ENCODE assay signal across 8 mouse cellular contexts in genomic region chr1:52596982-52597646, GRCm38 (mm10). TPM values are rescaled to one million over a fixed set of nuclear protein-coding genes. Genes with fewer than 3 reads are reported as not detected.
DNase-seq lines count a peak whose midpoint lies in the region; ATAC-seq and TF ChIP-seq lines count a peak whose summit lies in the region.

No protein-coding gene starts in this region.

- no peak for TF ChIP-seq POLR2A in heart, adult 2 months (IDR thresholded peaks at IDR 0.05; ENCODE audit: insufficient read depth, low read depth, low read length)

- H3K27ac ChIP-seq in heart, adult 2 months, result no peak overlapping the region
- peak overlapping the region; percentile 57 for H3K27ac ChIP-seq in forebrain, embryonic 16.5 days (ENCODE audit: low read length)
- H3K27ac ChIP-seq in intestine, embryonic 16.5 days (ENCODE audit: low read length), result no peak overlapping the region
- peak overlapping the region; percentile 13; the same call in 1 of the 2 replicates for H3K27ac ChIP-seq in stomach, embryonic 14.5 days (ENCODE audit: low read length)

- peak; percentile 31 to 51 for DNase-seq in heart, adult 2 months
- DNase-seq in heart, postnatal 36 days, result no peak
- DNase-seq in adipocyte (ENCODE audit: low spot score), result peak; percentile 26
- peak; percentile 18 for DNase-seq in lung, postnatal 14 days

- no peaks in the 10 kb centered on the region for H3K27me3 ChIP-seq in heart, adult 2 months (ENCODE audit: control insufficient read depth, insufficient read depth, low read length)
- H3K27me3 ChIP-seq in forebrain, embryonic 16.5 days (replicated peaks; ENCODE audit: control insufficient read depth, insufficient read depth, low read length), result no peaks in the 10 kb centered on the region
- no peaks in the 10 kb centered on the region for H3K27me3 ChIP-seq in intestine, embryonic 16.5 days (replicated peaks; ENCODE audit: control insufficient read depth, insufficient read depth, low read length)
- H3K27me3 ChIP-seq in stomach, embryonic 14.5 days (ENCODE audit: control insufficient read depth, insufficient read depth, low read length), result no peaks in the 10 kb centered on the region

- TF ChIP-seq EP300 in heart, adult 2 months (IDR thresholded peaks at IDR 0.05; ENCODE audit: insufficient read depth, low read depth, low read length), result no peak

- no peaks in the 10 kb centered on the region for H3K4me1 ChIP-seq in heart, adult 2 months (ENCODE audit: control insufficient read depth, insufficient read depth, low read length)
- H3K4me1 ChIP-seq in forebrain, embryonic 16.5 days (replicated peaks; ENCODE audit: control insufficient read depth, insufficient read depth, low read length), result peaks cover 10% of the 10 kb centered on the region
- H3K4me1 ChIP-seq in intestine, embryonic 16.5 days (ENCODE audit: control insufficient read depth, insufficient read depth, low read length), result no peaks in the 10 kb centered on the region
- peaks cover 5% of the 10 kb centered on the region; the same call in 1 of the 2 replicates for H3K4me1 ChIP-seq in stomach, embryonic 14.5 days (ENCODE audit: control insufficient read depth, insufficient read depth, low read length)

- peak; percentile 99 for ATAC-seq in forebrain, embryonic 16.5 days
- ATAC-seq in intestine, embryonic 16.5 days, result peak; percentile 63
- ATAC-seq in stomach, embryonic 14.5 days (ENCODE audit: insufficient number of reproducible peaks, insufficient read depth, low FRiP score, low read depth), result peak; percentile 81; the same call in 1 of the 2 replicates
- ATAC-seq in activated CD4-positive, CD25-positive, alpha-beta regulatory T cell, adult 4 months, result no peak

- H3K4me2 ChIP-seq in forebrain, embryonic 16.5 days (ENCODE audit: low read length), result peak overlapping the region; percentile 51
- H3K4me2 ChIP-seq in intestine, embryonic 16.5 days (ENCODE audit: low read depth, low read length), result no peak overlapping the region
- no peak overlapping the region for H3K4me2 ChIP-seq in stomach, embryonic 14.5 days (replicated peaks; ENCODE audit: low read depth, low read length)

- no peak overlapping the region for H3K9ac ChIP-seq in heart, adult 2 months (ENCODE audit: low read depth, low read length)
- H3K9ac ChIP-seq in forebrain, embryonic 16.5 days (replicated peaks; ENCODE audit: low read depth, low read length), result peak overlapping the region; percentile 38; the same call in 1 of the 2 replicates
- H3K9ac ChIP-seq in intestine, embryonic 16.5 days (ENCODE audit: low read depth, low read length), result no peak overlapping the region
- H3K9ac ChIP-seq in stomach, embryonic 14.5 days (replicated peaks; ENCODE audit: low read depth, low read length), result no peak overlapping the region

- WGBS in heart, adult 2 months, result 55% methylated on average over 11 of the region's 11 CpGs
- 23% methylated on average over 11 of the region's 11 CpGs for WGBS in forebrain, embryonic 16.5 days
- WGBS in intestine, embryonic 16.5 days, result 59% methylated on average over 11 of the region's 11 CpGs
- 51% methylated on average over 11 of the region's 11 CpGs for WGBS in stomach, embryonic 14.5 days

- no peak for TF ChIP-seq CTCF in heart, adult 2 months (IDR thresholded peaks at IDR 0.05)

- H3K79me2 ChIP-seq in heart, adult 2 months (replicated peaks; ENCODE audit: control insufficient read depth, insufficient read depth, low read length), result no peaks in the 10 kb centered on the region

- H3K36me3 ChIP-seq in heart, adult 2 months (ENCODE audit: control insufficient read depth, insufficient read depth, low read length), result no peaks in the 10 kb centered on the region
- no peaks in the 10 kb centered on the region for H3K36me3 ChIP-seq in forebrain, embryonic 16.5 days (ENCODE audit: control insufficient read depth, insufficient read depth)
- H3K36me3 ChIP-seq in intestine, embryonic 16.5 days (ENCODE audit: control insufficient read depth, insufficient read depth, low read length), result no peaks in the 10 kb centered on the region
- no peaks in the 10 kb centered on the region for H3K36me3 ChIP-seq in stomach, embryonic 14.5 days (ENCODE audit: control insufficient read depth, insufficient read depth, low read length)

- intact Hi-C loops in heart, adult 2 months (cut with DNase I), result no loop called here
- intact Hi-C loops in heart, postnatal 36 days (cut with DNase I), result no loop called here

- H3K4me3 ChIP-seq in heart, adult 2 months, result no peak overlapping the region
- 0 out of 2 replicates have a peak overlapping the region, but pooled peaks have one; percentile 4 for H3K4me3 ChIP-seq in forebrain, embryonic 16.5 days (replicated peaks; ENCODE audit: low read length)
- no peak overlapping the region for H3K4me3 ChIP-seq in intestine, embryonic 16.5 days (ENCODE audit: low read length)
- no peak overlapping the region for H3K4me3 ChIP-seq in stomach, embryonic 14.5 days (ENCODE audit: low read depth, low read length)

- H3K9me3 ChIP-seq in forebrain, embryonic 16.5 days (ENCODE audit: control insufficient read depth, low read length), result no peaks in the 10 kb centered on the region
- no peaks in the 10 kb centered on the region for H3K9me3 ChIP-seq in intestine, embryonic 16.5 days (ENCODE audit: control insufficient read depth, low read length)
- no peaks in the 10 kb centered on the region for H3K9me3 ChIP-seq in stomach, embryonic 14.5 days (ENCODE audit: control insufficient read depth, low read depth, low read length)

RNA-seq across cellular contexts. Expression of gene Nemp2, which starts 33.4 kb away (rescaled TPM):
- total RNA-seq in heart, adult 2 months (2021), result under 1 TPM; 0.93 to 0.97 TPM
- polyA plus RNA-seq in heart, adult 2 months (2012; rRNA removed), result 2.4 and 3.1 TPM in 2 replicates
- 1 to 10 TPM; 1.2 to 1.3 TPM for total RNA-seq in heart, postnatal 36 days (2021)
- 9.3 and 9.5 TPM in 2 replicates for polyA plus RNA-seq in forebrain, embryonic 16.5 days (2015; fragmentation: Nextera tagmentation; extraction: Ambion mirVana)
- 4.9 and 5.7 TPM in 2 replicates for polyA plus RNA-seq in intestine, embryonic 16.5 days (2015; fragmentation: Nextera tagmentation; extraction: Ambion mirVana)
- polyA plus RNA-seq in stomach, embryonic 14.5 days (2014; fragmentation: Nextera tagmentation; extraction: Ambion mirVana), result 14.3 and 16.2 TPM in 2 replicates
- 10 to 100 TPM; 26.3 to 27.2 TPM for polyA plus RNA-seq in activated CD4-positive, CD25-positive, alpha-beta regulatory T cell, adult 4 months (2017; shearing (Covaris generic))

Comparison
In these comparisons a context has a peak if more than half of its experiments do, and no peak if none do; other contexts are left out.
1. DNase-seq: peak in heart, adult 2 months (2 of 2), adipocyte (single experiment) and lung, postnatal 14 days (single experiment); none in heart, postnatal 36 days (0 of 2).
2. H3K27ac ChIP-seq: peak in forebrain, embryonic 16.5 days (single experiment) and stomach, embryonic 14.5 days (single experiment); none in heart, adult 2 months (single experiment) and intestine, embryonic 16.5 days (single experiment).